Mouse (Mus musculus) heart, postnatal 0 days (tissue): Measurements from ENCODE around the gene Galns.

Experiments used
- CTCF ChIP-seq: IDR thresholded peaks from 2 replicates; pipeline ENCODE4 v1.5.1; 2016; ENCODE audit warnings: antibody characterized with exemption, control low read depth, low read depth
- EP300 ChIP-seq: IDR thresholded peaks from 2 replicates; pipeline ENCODE4 v1.6.1; 2016; ENCODE audit warnings: antibody characterized with exemption, low read depth

- TF ChIP-seq CTCF = no peak
- TF ChIP-seq EP300 = no peak
Measured at GRCm38 (mm10) chr8:122620446-122620845, 9.2 kb upstream of the Galns start.
